Mouse (Mus musculus) midbrain, postnatal 0 days (tissue): ENCODE results near the gene Lrba. TPM values are rescaled to one million over a fixed set of nuclear protein-coding genes. Genes with fewer than 3 reads are reported as not detected.

Source experiments
- ATAC-seq: fragments of 200-750 bp; cut with Nextera tagmentation; 2 replicates; pipeline ENCODE4 v1.8.0; 2017; ENCODE audit warnings: moderate number of reproducible peaks, mild to moderate bottlenecking, moderate TSS enrichment, moderate library complexity; ENCODE audit not compliant: low FRiP score
- DNase-seq: peaks from one replicate; pipeline ENCODE4 v3.0.0-alpha.2; 2015; ENCODE audit warnings: low spot score
- H3K27ac ChIP-seq: fragments of 300-500 bp; sonication (generic); 2 replicates; pipeline ENCODE4 v1.5.1; 2014; ENCODE audit warnings: low read depth, mild to moderate bottlenecking, low read length, mixed read lengths
- H3K27me3 ChIP-seq: fragments of 300-500 bp; sonication (generic); 2 replicates; pipeline ENCODE4 v1.6.1; 2014; ENCODE audit warnings: low read length, control low read depth, mixed read lengths; ENCODE audit not compliant: insufficient read depth
- H3K36me3 ChIP-seq: fragments of 300-500 bp; sonication (generic); 2 replicates; pipeline ENCODE4 v1.6.1; 2014; ENCODE audit warnings: low read length, control low read depth, mixed read lengths; ENCODE audit not compliant: insufficient read depth
- H3K4me1 ChIP-seq: fragments of 300-500 bp; sonication (generic); 2 replicates; pipeline ENCODE4 v1.6.1; 2014; ENCODE audit warnings: mild to moderate bottlenecking, control low read depth, antibody characterized with exemption, low read length, mixed read lengths; ENCODE audit not compliant: insufficient read depth
- H3K4me2 ChIP-seq: fragments of 300-500 bp; sonication (generic); 2 replicates; pipeline ENCODE4 v1.6.1; 2014; ENCODE audit warnings: low read depth, mild to moderate bottlenecking, low read length, mixed read lengths; ENCODE audit not compliant: poor library complexity, severe bottlenecking
- H3K4me3 ChIP-seq: fragments of 300-500 bp; sonication (generic); 2 replicates; pipeline ENCODE4 v1.5.1; 2014; ENCODE audit warnings: low read depth, mild to moderate bottlenecking, low read length, moderate library complexity
- H3K9ac ChIP-seq: fragments of 300-500 bp; sonication (generic); replicated peaks from 2 replicates; pipeline ENCODE4 v1.6.1; 2014; ENCODE audit warnings: mild to moderate bottlenecking, low read length, moderate library complexity, mixed read lengths; ENCODE audit not compliant: poor library complexity, severe bottlenecking
- H3K9me3 ChIP-seq: fragments of 300-500 bp; sonication (generic); 2 replicates; pipeline ENCODE4 v1.6.1; 2016; ENCODE audit warnings: low read length, control low read depth
- CTCF ChIP-seq: IDR thresholded peaks from 2 replicates; pipeline ENCODE4 v1.5.1; 2016; ENCODE audit warnings: antibody characterized with exemption, mild to moderate bottlenecking
- WGBS: fragments of 180-500 bp; shearing (Covaris S2); extraction: QIAGEN DNeasy Blood & Tissue Kit; methylation state at CpG from one replicate; pipeline ENCODE4 v1.1.7; 2014; 5-methylcytosine and 5-hydroxymethylcytosine counted together
- polyA plus RNA-seq: library from polyadenylated mRNA; unstranded; fragments of >200 nt; fragmentation: Nextera tagmentation; extraction: Ambion mirVana; gene quantifications from 2 replicates; pipeline ENCODE4 v1.2.1, GENCODE M21; 2015
- total RNA-seq: library from RNA; depleted of rRNA; stranded (reverse); fragments of >200 nt; gene quantifications from 2 replicates; pipeline ENCODE4 v1.2.3, GENCODE M21; 2014

Lrba gene
- total and polyA plus RNA-seq, 2 experiments from 2014 or later, result 3.1 to 24.3 TPM

DNA sequence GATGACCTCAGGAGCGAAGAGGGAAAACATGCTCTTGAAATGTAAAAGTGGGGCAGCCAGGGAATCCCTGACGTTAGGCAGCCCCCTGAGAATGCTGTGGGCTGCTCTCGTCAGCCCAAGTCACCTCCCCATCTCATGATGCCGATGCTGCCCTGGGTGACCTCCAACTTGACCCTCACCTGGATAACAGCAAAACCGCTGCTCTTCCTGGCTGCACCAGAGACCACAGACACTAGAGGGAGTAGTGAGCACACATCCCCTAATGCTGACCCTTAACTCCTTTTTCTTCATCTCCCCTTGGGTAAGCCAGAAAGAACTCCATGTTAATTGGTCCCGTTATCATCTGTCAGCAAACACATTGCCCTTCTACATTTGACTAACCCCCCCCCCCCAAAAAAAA lies 572.2 kb downstream of the Lrba start:
- H3K36me3 ChIP-seq, result peaks cover 35% of the 10 kb centered on the region
- DNase-seq, result no peak
- H3K4me2 ChIP-seq, result no peak overlapping the region
- H3K27me3 ChIP-seq, result no peaks in the 10 kb centered on the region
- H3K4me1 ChIP-seq, result no peaks in the 10 kb centered on the region
- peak; percentile 79 for TF ChIP-seq CTCF
- ATAC-seq, result no peak
- no peak overlapping the region for H3K4me3 ChIP-seq
- WGBS, result 39% methylated on average over 6 of the region's 6 CpGs
- H3K27ac ChIP-seq, result no peak overlapping the region
- no peaks in the 10 kb centered on the region for H3K9me3 ChIP-seq
- H3K9ac ChIP-seq, result no peak overlapping the region

DNA sequence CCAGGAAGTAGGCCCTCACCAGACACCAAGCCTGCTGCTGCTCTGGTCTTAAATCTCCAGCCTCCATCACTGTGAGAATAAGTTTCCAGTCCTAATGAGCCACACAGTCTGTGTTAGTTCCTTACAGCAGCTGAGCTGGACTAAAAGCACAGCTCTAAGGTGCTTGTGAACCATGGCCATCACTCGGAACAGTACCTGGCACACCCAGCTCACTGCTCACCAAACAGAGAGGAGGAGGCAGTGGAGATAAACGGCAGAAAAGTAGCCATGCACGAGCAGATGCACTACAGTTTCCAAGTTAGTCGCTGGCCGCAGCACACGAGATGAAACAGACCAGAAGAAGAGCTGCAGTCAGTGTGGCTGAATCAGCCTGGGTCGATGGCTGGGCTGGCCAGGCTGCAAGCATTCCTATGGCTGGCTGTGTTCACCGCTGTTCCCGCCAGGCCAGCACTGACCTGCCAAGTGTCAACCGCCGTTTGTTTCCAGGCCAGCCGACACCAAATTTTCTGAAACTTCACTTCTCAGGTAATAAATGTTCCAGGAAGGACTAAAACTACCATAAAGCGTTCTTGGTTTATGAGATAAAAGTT lies 573.5 kb downstream of the Lrba start:
- Histone ChIP-seq H3K27me3 (no peaks in the 10 kb centered on the region), H3K4me2 (no peak overlapping the region), H3K27ac (no peak overlapping the region), H3K9me3 (no peaks in the 10 kb centered on the region), H3K4me3 (no peak overlapping the region), H3K9ac (no peak overlapping the region), H3K36me3 (peaks cover 28% of the 10 kb centered on the region), H3K4me1 (no peaks in the 10 kb centered on the region)
- 87% methylated on average over 13 of the region's 13 CpGs for WGBS
- DNase-seq (no peak), ATAC-seq (no peak)
- TF ChIP-seq CTCF, result no peak

DNA sequence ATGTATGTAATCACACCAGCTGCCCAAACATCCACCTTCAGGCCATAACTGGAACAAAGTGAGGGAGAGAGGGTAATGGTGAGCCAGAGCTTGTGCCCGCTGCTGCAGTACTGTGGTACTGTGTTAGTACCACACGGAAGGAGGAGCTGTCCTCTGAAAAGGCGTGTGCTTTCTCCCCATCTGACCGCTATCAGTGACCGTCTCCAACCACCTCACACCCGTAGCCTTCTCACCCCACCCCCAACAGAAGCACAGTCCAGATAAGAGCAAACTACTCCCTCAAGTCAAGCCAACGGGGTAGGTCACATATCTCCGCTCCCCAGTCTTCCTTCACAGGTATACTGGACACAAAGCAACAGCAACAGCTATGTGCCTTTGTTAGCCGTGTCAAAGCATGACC lies 574.6 kb downstream of the Lrba start:
- Histone ChIP-seq H3K4me2 (no peak overlapping the region), H3K9ac (no peak overlapping the region), H3K4me1 (no peaks in the 10 kb centered on the region), H3K36me3 (peaks cover 27% of the 10 kb centered on the region), H3K4me3 (no peak overlapping the region), H3K27me3 (no peaks in the 10 kb centered on the region), H3K9me3 (no peaks in the 10 kb centered on the region), H3K27ac (no peak overlapping the region)
- no peak for TF ChIP-seq CTCF
- 94% methylated on average over 9 of the region's 9 CpGs for WGBS
- DNase-seq, result no peak
- ATAC-seq, result no peak

DNA sequence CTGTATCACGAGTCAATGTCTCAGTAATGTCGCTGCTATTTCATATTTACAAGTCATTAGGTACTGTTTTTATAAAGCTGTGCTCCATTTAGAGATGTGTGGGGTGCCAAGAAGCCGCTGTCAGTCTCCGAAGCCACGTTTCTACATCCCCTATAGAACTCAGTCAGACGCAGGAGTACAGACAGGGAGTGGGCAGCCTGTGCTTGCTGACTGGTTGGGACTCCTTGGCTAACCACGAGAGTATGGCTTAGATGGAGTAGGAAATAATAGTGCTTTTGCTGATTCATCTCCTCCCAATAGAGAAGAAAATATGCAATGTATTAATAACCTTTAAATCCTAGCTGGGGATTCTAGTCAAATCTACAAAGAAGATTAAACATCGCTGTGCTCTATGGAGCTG lies 576.4 kb downstream of the Lrba start:
- 82% methylated on average over 8 of the region's 8 CpGs for WGBS
- no peak for DNase-seq
- Histone ChIP-seq H3K27me3 (no peaks in the 10 kb centered on the region), H3K36me3 (peaks cover 38% of the 10 kb centered on the region), H3K4me3 (no peak overlapping the region), H3K9ac (no peak overlapping the region), H3K9me3 (no peaks in the 10 kb centered on the region), H3K4me2 (no peak overlapping the region), H3K27ac (no peak overlapping the region), H3K4me1 (no peaks in the 10 kb centered on the region)
- no peak for TF ChIP-seq CTCF
- no peak for ATAC-seq

DNA sequence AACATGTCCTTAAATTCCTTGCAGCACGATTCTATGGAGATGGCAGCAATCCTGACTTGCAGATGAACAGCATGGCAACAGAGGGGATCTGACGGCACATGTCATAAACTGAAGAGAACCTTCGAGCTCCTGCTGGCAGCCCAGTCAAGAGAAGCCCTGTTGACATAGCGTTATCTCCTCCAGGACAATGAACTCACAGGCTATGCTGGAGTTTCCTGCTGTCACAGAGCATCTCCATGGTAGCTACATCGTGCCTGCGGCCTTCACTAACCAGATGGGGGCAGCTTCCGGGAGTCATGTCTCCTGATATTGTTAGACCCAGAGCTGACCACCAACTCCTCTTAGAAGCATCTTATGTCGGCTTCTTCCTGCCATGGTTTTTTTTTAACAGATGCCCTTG lies 578.3 kb downstream of the Lrba start:
- WGBS, result 44% methylated on average over 8 of the region's 8 CpGs
- no peak for TF ChIP-seq CTCF
- Histone ChIP-seq H3K27me3 (no peaks in the 10 kb centered on the region), H3K9me3 (no peaks in the 10 kb centered on the region), H3K4me3 (no peak overlapping the region), H3K36me3 (peaks cover 38% of the 10 kb centered on the region), H3K4me2 (no peak overlapping the region), H3K4me1 (no peaks in the 10 kb centered on the region), H3K9ac (no peak overlapping the region), H3K27ac (no peak overlapping the region)
- DNase-seq (peak; percentile 46), ATAC-seq (no peak)

DNA sequence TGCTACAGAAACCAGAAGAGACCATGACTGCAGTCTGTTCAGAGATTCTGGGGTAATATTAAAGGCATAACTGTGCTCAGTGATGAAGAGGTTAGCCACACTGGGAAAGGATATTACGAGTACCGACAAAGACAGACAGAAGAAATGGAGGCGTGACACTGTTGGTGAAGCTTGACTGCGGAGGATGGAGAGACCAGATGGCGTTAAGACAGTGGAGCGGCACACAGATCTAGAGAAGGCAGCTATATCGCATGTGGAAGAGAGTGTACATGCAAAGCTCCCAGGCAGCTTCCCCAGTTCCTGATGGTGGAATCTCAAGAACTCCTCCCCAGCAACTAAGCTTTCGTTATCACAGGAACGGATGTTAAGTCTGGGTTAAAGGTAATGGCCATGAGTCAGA lies 579.8 kb downstream of the Lrba start:
- Histone ChIP-seq H3K9me3 (no peaks in the 10 kb centered on the region), H3K27ac (no peak overlapping the region), H3K9ac (no peak overlapping the region), H3K4me1 (no peaks in the 10 kb centered on the region), H3K36me3 (peaks cover 30% of the 10 kb centered on the region), H3K4me2 (no peak overlapping the region), H3K27me3 (no peaks in the 10 kb centered on the region), H3K4me3 (no peak overlapping the region)
- 90% methylated on average over 9 of the region's 9 CpGs for WGBS
- TF ChIP-seq CTCF, result no peak
- DNase-seq (no peak), ATAC-seq (no peak)
